Mouse (Mus musculus) bone marrow, adult 2 months (tissue): ENCODE data around the gene Ephb2.

Experiments used
- CTCF ChIP-seq: fragments of 200-500 bp; IDR thresholded peaks from 2 replicates; pipeline ENCODE4 v1.5.1; 2011; ENCODE audit warnings: low read length, control low read depth; ENCODE audit not compliant: control insufficient read depth, insufficient read depth
- POLR2A ChIP-seq: fragments of 200-500 bp; IDR thresholded peaks from 2 replicates; pipeline ENCODE4 v1.6.1; 2011; ENCODE audit warnings: low read depth, mild to moderate bottlenecking, control low read depth, low read length, borderline replicate concordance; ENCODE audit not compliant: control insufficient read depth

DNA sequence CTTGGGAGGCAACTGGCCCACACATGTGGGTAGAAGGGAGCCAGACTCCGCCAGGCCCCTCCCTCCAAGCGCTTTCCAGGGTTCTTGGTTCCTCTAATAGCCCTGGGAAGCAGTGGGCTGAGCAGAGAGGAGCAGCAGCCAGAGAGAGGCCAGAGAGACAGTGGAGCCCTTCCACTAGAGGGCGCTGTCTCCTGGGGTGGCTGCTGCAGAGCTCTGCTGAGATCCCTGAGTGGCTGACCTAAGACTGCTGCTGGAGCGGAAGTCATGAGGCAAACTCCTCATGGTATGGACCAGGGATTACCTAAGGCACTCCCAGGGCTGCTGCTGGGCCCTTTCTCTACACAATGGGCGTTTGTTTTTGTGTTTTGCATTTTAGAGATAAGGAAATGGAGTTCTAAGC lies 20.4 kb downstream of the Ephb2 start:
- TF ChIP-seq CTCF (peak; percentile 58), POLR2A (no peak)
